Mouse (Mus musculus): ENCODE data around the gene Cct3. TPM values are rescaled to one million over a fixed set of nuclear protein-coding genes. Genes with fewer than 3 reads are reported as not detected.

Gene Cct3
- total RNA-seq (2023): 189 TPM

GRCm38 (mm10) chr3:88296561-88297318 is at the start of gene Cct3, which contains the start of gene Tsacc:
Gene Cct3 (plus strand): TSS chr3:88297116.
Gene Tsacc (minus strand): TSS chr3:88296999.

GRCm38 (mm10) chr3:88254268-88254926 is 42.5 kb upstream of the Cct3 start, which contains the start of gene Rhbg:
Gene Rhbg (minus strand): TSS chr3:88254709.

GRCm38 (mm10) chr3:88287110-88287509 is 9.8 kb upstream of the Cct3 start, which contains the start of gene Gm38392:
Gene Gm38392 (minus strand): TSS chr3:88287210.

GRCm38 (mm10) chr3:88324951-88325405 is 28.1 kb downstream of the Cct3 start, which contains the start of gene Glmp:
Gene Glmp (plus strand): TSS chr3:88325023.

GRCm38 (mm10) chr3:88336058-88337013 is 39.4 kb downstream of the Cct3 start, which contains the start of the genes Tmem79 and Smg5:
Gene Tmem79 (minus strand): TSS chr3:88336148.
Gene Smg5 (plus strand): TSS chr3:88336260.

GRCm38 (mm10) chr3:88364337-88364736 is 67.4 kb downstream of the Cct3 start, which contains the start of gene Paqr6:
Gene Paqr6 (plus strand): TSS chr3:88364584.

Other genes starting within 250 kb of the Cct3 start
- 20.0 TPM for gene Naxe, start 238.6 kb upstream of the Cct3 start, total RNA-seq (2023)
- not detected for gene Ttc24, start 218.8 kb upstream of the Cct3 start, total RNA-seq (2023)
- gene Iqgap3, start 215.1 kb upstream of the Cct3 start, total RNA-seq (2023): 0.12 TPM
- 328 TPM for gene Mef2d, start 154.7 kb upstream of the Cct3 start, total RNA-seq (2023)
- not detected for gene Rhbg, start 42.4 kb upstream of the Cct3 start, total RNA-seq (2023)
- gene Gm38392, start 9.9 kb upstream of the Cct3 start, total RNA-seq (2023): not detected
- 6.6 TPM for gene Tsacc, start 117 bp upstream of the Cct3 start, total RNA-seq (2023)
- 91.9 TPM for gene Glmp, start 27.9 kb downstream of the Cct3 start, total RNA-seq (2023)
- gene Tmem79, start 39.0 kb downstream of the Cct3 start, total RNA-seq (2023): 0.28 TPM
- 121 TPM for gene Smg5, start 39.1 kb downstream of the Cct3 start, total RNA-seq (2023)
- 0.46 TPM for gene Paqr6, start 67.5 kb downstream of the Cct3 start, total RNA-seq (2023)
- not detected for gene Bglap3, start 75.6 kb downstream of the Cct3 start, total RNA-seq (2023)
- gene Bglap2, start 81.6 kb downstream of the Cct3 start, total RNA-seq (2023): not detected
- not detected for gene Bglap, start 87.3 kb downstream of the Cct3 start, total RNA-seq (2023)
- 36.7 TPM for gene Pmf1, start 113.2 kb downstream of the Cct3 start, total RNA-seq (2023)
- gene Slc25a44, start 128.0 kb downstream of the Cct3 start, total RNA-seq (2023): 14.5 TPM
- 112 TPM for gene Sema4a, start 164.1 kb downstream of the Cct3 start, total RNA-seq (2023)
- 7.0 TPM for gene Lmna, start 212.8 kb downstream of the Cct3 start, total RNA-seq (2023)
- 3.4 TPM for gene Mex3a, start 235.3 kb downstream of the Cct3 start, total RNA-seq (2023)

Measured in CD8-positive naive resting alpha-beta T cell, adult 57 days (primary cell).